Mouse (Mus musculus): ENCODE data around the gene Gtf2h1. TPM values are rescaled to one million over a fixed set of nuclear protein-coding genes. Genes with fewer than 3 reads are reported as not detected.
A peak's percentile ranks its signal among the peaks of the same experiment; 100 is the strongest.

Gtf2h1 gene
- total RNA-seq, 2 experiments from 2014 or later: 38.8 to 39.9 TPM

DNA sequence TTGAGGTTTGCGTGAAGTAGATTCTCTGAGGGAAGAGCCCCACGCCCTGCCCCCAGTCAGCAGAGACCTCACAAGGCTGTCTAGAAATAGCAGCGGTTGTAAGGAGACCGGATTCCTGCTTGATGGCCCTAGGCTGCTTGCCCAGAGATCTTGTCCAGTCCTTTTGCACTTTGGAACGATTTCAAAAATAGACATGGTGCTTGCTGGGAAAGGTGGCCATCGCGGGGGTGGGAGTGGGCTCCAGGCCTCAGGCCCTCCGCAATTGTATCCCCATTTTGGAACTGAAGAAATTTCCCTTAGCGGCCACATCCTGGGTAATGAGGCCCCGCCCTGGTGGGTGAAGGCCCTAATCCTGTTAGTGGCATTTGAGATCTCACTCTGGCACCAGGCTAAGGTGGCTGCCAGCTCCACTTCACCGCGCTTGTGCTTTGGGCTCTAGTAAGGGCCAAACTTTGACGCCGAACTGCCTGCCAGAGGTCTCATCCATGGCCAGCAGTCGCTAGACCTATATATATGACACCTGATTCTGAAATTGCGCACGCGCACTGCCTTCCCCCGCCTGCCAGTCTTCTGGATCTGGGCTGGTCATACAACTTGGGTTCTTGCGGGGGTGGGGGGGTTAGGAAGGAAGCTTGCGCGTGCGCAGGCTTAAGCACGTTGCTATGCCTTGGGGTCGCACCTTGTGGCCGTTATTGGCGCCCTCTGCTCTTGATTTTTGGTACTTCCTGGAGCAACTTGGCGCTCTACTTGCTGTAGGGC is 50.8 kb downstream of the Gtf2h1 start:
- peak; percentile 31 to 32 for DNase-seq (ENCODE audit: extremely low spot score in 1 of 2, low spot score in 1 of 2)

GRCm38 (mm10) chr7:46849287-46849686 is 53.4 kb downstream of the Gtf2h1 start:
- no peak for DNase-seq (ENCODE audit: extremely low spot score in 1 of 2, low spot score in 1 of 2)

GRCm38 (mm10) chr7:46851026-46851425 is 55.1 kb downstream of the Gtf2h1 start:
- no peak for DNase-seq (ENCODE audit: extremely low spot score in 1 of 2, low spot score in 1 of 2)

DNA sequence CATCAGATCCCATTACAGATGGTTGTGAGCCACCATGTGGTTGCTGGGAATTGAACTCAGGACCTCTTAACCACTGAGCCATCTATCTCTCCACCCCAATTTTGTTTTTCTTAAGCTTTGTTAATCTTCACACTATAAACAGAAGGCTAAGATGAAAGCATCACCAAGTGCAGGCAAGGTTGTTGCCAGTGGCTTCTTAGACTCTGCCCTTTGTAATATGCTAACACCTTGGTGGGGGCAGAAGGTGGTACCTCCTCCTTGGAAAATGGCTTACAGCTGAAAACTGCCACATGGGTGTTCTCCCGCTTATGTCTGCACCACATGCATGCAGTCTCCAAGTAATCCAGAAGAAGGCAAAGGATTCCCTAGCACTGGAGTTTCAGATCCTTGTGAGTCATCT is 56.8 kb downstream of the Gtf2h1 start:
- no peak for DNase-seq (ENCODE audit: extremely low spot score in 1 of 2, low spot score in 1 of 2)

GRCm38 (mm10) chr7:46853365-46853764 is 57.5 kb downstream of the Gtf2h1 start:
- no peak for DNase-seq (ENCODE audit: extremely low spot score in 1 of 2, low spot score in 1 of 2)

GRCm38 (mm10) chr7:46855866-46856560 is 60.1 kb downstream of the Gtf2h1 start:
- DNase-seq (ENCODE audit: extremely low spot score in 1 of 2, low spot score in 1 of 2): no peak

GRCm38 (mm10) chr7:46857436-46857835 is 61.5 kb downstream of the Gtf2h1 start:
- no peak for DNase-seq (ENCODE audit: extremely low spot score in 1 of 2, low spot score in 1 of 2)

- DNase-seq (ENCODE audit: extremely low spot score in 1 of 2, low spot score in 1 of 2): no peak
These were observed 63.1 kb downstream of the Gtf2h1 start for GRCm38 (mm10) chr7:46859031-46859430.

DNA sequence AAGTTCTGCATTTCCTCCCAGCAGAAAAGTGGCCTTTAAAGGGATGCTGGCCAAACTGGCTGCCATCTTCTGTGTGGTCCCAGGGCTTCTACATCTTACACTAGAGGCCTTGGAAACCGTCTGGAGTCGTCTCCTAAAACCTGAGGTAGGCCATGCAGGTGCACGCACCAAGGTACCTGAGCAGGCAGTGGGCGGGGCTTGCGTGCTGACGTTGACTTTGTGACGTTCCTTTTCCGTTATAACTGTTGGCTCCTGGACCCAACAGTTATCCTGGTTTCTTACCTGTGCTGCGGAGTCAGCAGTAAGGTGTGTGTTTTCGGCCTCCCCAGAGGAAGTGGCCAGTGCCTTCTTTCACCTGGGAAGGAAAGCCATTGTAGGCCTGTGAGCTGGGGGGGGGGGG is 65.1 kb downstream of the Gtf2h1 start, which contains the start of gene Ldhc:
TSS of gene Ldhc (plus strand) at position 208 of the 400 bp plus-strand sequence.
- no peak for DNase-seq (ENCODE audit: extremely low spot score in 1 of 2, low spot score in 1 of 2)

- DNase-seq (ENCODE audit: extremely low spot score in 1 of 2, low spot score in 1 of 2): no peak
These were observed 76.1 kb downstream of the Gtf2h1 start for GRCm38 (mm10) chr7:46871988-46872387.

Other genes with a start within 250 kb of the Gtf2h1 start
- gene Sergef, start 156.3 kb upstream of the Gtf2h1 start, total RNA-seq (2021): 10 to 100 TPM; 40.2 to 46.2 TPM
- under 1 TPM; 0.14 to 0.57 TPM for gene Tph1, start 123.6 kb upstream of the Gtf2h1 start, total RNA-seq (2021)
- gene Saal1, start 85.4 kb upstream of the Gtf2h1 start, total RNA-seq (2021): 10 to 100 TPM in 1 of 2 experiments, 1 to 10 TPM in 1; 9.5 to 10.6 TPM
- not detected for gene Saa3, start 80.4 kb upstream of the Gtf2h1 start, total RNA-seq (2021)
- gene Saa4, start 63.5 kb upstream of the Gtf2h1 start, total RNA-seq (2021): not detected
- not detected for gene Saa1, start 53.1 kb upstream of the Gtf2h1 start, total RNA-seq (2021)
- gene Saa2, start 44.3 kb upstream of the Gtf2h1 start, total RNA-seq (2021): not detected
- gene Hps5, start within 50 bp of the Gtf2h1 start, total RNA-seq (2021): 10 to 100 TPM; 12.2 to 18.4 TPM
- gene Ldha, start 45.4 kb downstream of the Gtf2h1 start, total RNA-seq (2021): 100 to 1,000 TPM; 303 to 347 TPM
- not detected for gene Ldhc, start 65.1 kb downstream of the Gtf2h1 start, total RNA-seq (2021)
- gene Tsg101, start 123.9 kb downstream of the Gtf2h1 start, total RNA-seq (2021): 10 to 100 TPM; 69.3 to 80.6 TPM
- gene Uevld, start 162.4 kb downstream of the Gtf2h1 start, total RNA-seq (2021): 10 to 100 TPM; 14.1 to 14.7 TPM
- not detected for gene Gm9999, start 187.5 kb downstream of the Gtf2h1 start, total RNA-seq (2021)
- 10 to 100 TPM; 14.2 to 15.5 TPM for gene Spty2d1, start 212.3 kb downstream of the Gtf2h1 start, total RNA-seq (2021)

Measured in layer of hippocampus, postnatal 25 days (tissue).